Comparison of ENCODE assay signal across 8 mouse cellular contexts in genomic region chr17:87178596-87179590, GRCm38 (mm10).
DNase-seq lines count a peak whose midpoint lies in the region; ATAC-seq and TF ChIP-seq lines count a peak whose summit lies in the region.

No protein-coding gene starts in this region.

- peak; percentile 79 for DNase-seq in embryonic facial prominence, embryonic 14.5 days (ENCODE audit: low spot score)
- peak; percentile 88 for DNase-seq in heart, postnatal 0 days (ENCODE audit: low spot score)
- DNase-seq in retina, postnatal 7 days (ENCODE audit: low read depth, low spot score) = peak; percentile 65
- DNase-seq in liver, postnatal 0 days = no peak
- DNase-seq in urinary bladder, adult 18-20 months (ENCODE audit: low spot score in 2 of 2) = no peak
- DNase-seq in urinary bladder, adult 2 months (ENCODE audit: low spot score) = no peak

- no peaks in the 10 kb centered on the region for H3K27me3 ChIP-seq in midbrain, embryonic 12.5 days
- H3K27me3 ChIP-seq in midbrain, embryonic 16.5 days (ENCODE audit: control insufficient read depth, insufficient read depth, low read depth, low read length) = no peaks in the 10 kb centered on the region
- H3K27me3 ChIP-seq in embryonic facial prominence, embryonic 14.5 days (replicated peaks; ENCODE audit: control insufficient read depth, insufficient read depth, low read length) = no peaks in the 10 kb centered on the region
- no peaks in the 10 kb centered on the region for H3K27me3 ChIP-seq in heart, postnatal 0 days (ENCODE audit: control insufficient read depth, insufficient read depth, low read length)
- no peaks in the 10 kb centered on the region for H3K27me3 ChIP-seq in liver, postnatal 0 days (ENCODE audit: insufficient read depth, low read length)

- WGBS in midbrain, embryonic 12.5 days = 46% methylated on average over 16 of the region's 16 CpGs
- 35% methylated on average over 16 of the region's 16 CpGs for WGBS in midbrain, embryonic 16.5 days
- 38% methylated on average over 14 of the region's 16 CpGs for WGBS in embryonic facial prominence, embryonic 14.5 days
- 33% methylated on average over 16 of the region's 16 CpGs for WGBS in heart, postnatal 0 days
- 65% methylated on average over 16 of the region's 16 CpGs for WGBS in liver, postnatal 0 days (ENCODE audit: insufficient replicate concordance)

- H3K4me2 ChIP-seq in midbrain, embryonic 12.5 days (replicated peaks) = no peak overlapping the region
- no peak overlapping the region for H3K4me2 ChIP-seq in midbrain, embryonic 16.5 days (ENCODE audit: low read length)
- no peak overlapping the region for H3K4me2 ChIP-seq in embryonic facial prominence, embryonic 14.5 days (ENCODE audit: low read depth, low read length)
- H3K4me2 ChIP-seq in heart, postnatal 0 days (ENCODE audit: low read depth, low read length) = no peak overlapping the region
- no peak overlapping the region for H3K4me2 ChIP-seq in liver, postnatal 0 days (ENCODE audit: low read depth, low read length)

- ATAC-seq in midbrain, embryonic 12.5 days (ENCODE audit: low FRiP score, low read depth) = 0 out of 2 replicates have a peak, but pooled peaks have one; percentile 34
- no peak; the same call in 1 of the 2 replicates for ATAC-seq in midbrain, embryonic 16.5 days
- peak; percentile 70 for ATAC-seq in embryonic facial prominence, embryonic 14.5 days (ENCODE audit: low read depth)
- ATAC-seq in heart, postnatal 0 days (ENCODE audit: insufficient read depth, low read depth) = peak; percentile 84
- ATAC-seq in liver, postnatal 0 days = no peak

- no peak for TF ChIP-seq CTCF in heart, postnatal 0 days (IDR thresholded peaks at IDR 0.05; ENCODE audit: low read depth)
- TF ChIP-seq CTCF in liver, postnatal 0 days (IDR thresholded peaks at IDR 0.05; ENCODE audit: low read depth) = no peak

- H3K9ac ChIP-seq in midbrain, embryonic 12.5 days (replicated peaks) = no peak overlapping the region
- H3K9ac ChIP-seq in midbrain, embryonic 16.5 days (ENCODE audit: low read depth, low read length) = no peak overlapping the region
- no peak overlapping the region for H3K9ac ChIP-seq in embryonic facial prominence, embryonic 14.5 days (ENCODE audit: low read depth, low read length)
- no peak overlapping the region for H3K9ac ChIP-seq in heart, postnatal 0 days (replicated peaks; ENCODE audit: low read depth, low read length)
- no peak overlapping the region for H3K9ac ChIP-seq in liver, postnatal 0 days (replicated peaks)

- H3K27ac ChIP-seq in midbrain, embryonic 12.5 days (replicated peaks) = no peak overlapping the region
- no peak overlapping the region for H3K27ac ChIP-seq in midbrain, embryonic 16.5 days (ENCODE audit: low read length)
- H3K27ac ChIP-seq in embryonic facial prominence, embryonic 14.5 days (replicated peaks; ENCODE audit: low read depth, low read length) = no peak overlapping the region
- peak overlapping the region; percentile 63 for H3K27ac ChIP-seq in heart, postnatal 0 days (ENCODE audit: low read depth)
- H3K27ac ChIP-seq in liver, postnatal 0 days (ENCODE audit: low read depth) = no peak overlapping the region

- peaks cover 11% of the 10 kb centered on the region for H3K4me1 ChIP-seq in midbrain, embryonic 12.5 days
- 0 out of 2 replicates have a peak, but pooled peaks cover 3% of the 10 kb centered on the region for H3K4me1 ChIP-seq in midbrain, embryonic 16.5 days (ENCODE audit: control insufficient read depth, insufficient read depth, low read length)
- H3K4me1 ChIP-seq in embryonic facial prominence, embryonic 14.5 days (ENCODE audit: control insufficient read depth, insufficient read depth, low read length) = peaks cover 25% of the 10 kb centered on the region
- H3K4me1 ChIP-seq in heart, postnatal 0 days (ENCODE audit: control insufficient read depth, insufficient read depth) = peaks cover 31% of the 10 kb centered on the region
- 0 out of 2 replicates have a peak, but pooled peaks cover 3% of the 10 kb centered on the region for H3K4me1 ChIP-seq in liver, postnatal 0 days (ENCODE audit: insufficient read depth)

- H3K9me3 ChIP-seq in midbrain, embryonic 12.5 days = no peaks in the 10 kb centered on the region
- H3K9me3 ChIP-seq in midbrain, embryonic 16.5 days (replicated peaks; ENCODE audit: control insufficient read depth, low read length, poor library complexity, severe bottlenecking) = no peaks in the 10 kb centered on the region
- no peaks in the 10 kb centered on the region for H3K9me3 ChIP-seq in embryonic facial prominence, embryonic 14.5 days (ENCODE audit: control insufficient read depth, low read length)
- H3K9me3 ChIP-seq in heart, postnatal 0 days (replicated peaks; ENCODE audit: control insufficient read depth, low read length) = no peaks in the 10 kb centered on the region
- H3K9me3 ChIP-seq in liver, postnatal 0 days (ENCODE audit: low read length) = no peaks in the 10 kb centered on the region

- TF ChIP-seq EP300 in heart, postnatal 0 days (IDR thresholded peaks at IDR 0.05; ENCODE audit: low read depth) = no peak; the same call in 1 of the 2 replicates
- no peak for TF ChIP-seq EP300 in liver, postnatal 0 days (IDR thresholded peaks at IDR 0.05; ENCODE audit: low read depth)

- no peaks in the 10 kb centered on the region for H3K36me3 ChIP-seq in midbrain, embryonic 12.5 days
- H3K36me3 ChIP-seq in midbrain, embryonic 16.5 days (ENCODE audit: control insufficient read depth, insufficient read depth, low read length) = no peaks in the 10 kb centered on the region
- H3K36me3 ChIP-seq in embryonic facial prominence, embryonic 14.5 days (ENCODE audit: control insufficient read depth, insufficient read depth, low read length) = no peaks in the 10 kb centered on the region
- H3K36me3 ChIP-seq in heart, postnatal 0 days (replicated peaks; ENCODE audit: control insufficient read depth, insufficient read depth, low read length) = no peaks in the 10 kb centered on the region
- H3K36me3 ChIP-seq in liver, postnatal 0 days (replicated peaks; ENCODE audit: insufficient read depth, low read length) = no peaks in the 10 kb centered on the region

- no peak overlapping the region for H3K4me3 ChIP-seq in midbrain, embryonic 12.5 days
- H3K4me3 ChIP-seq in midbrain, embryonic 16.5 days (ENCODE audit: low read depth, low read length) = no peak overlapping the region
- H3K4me3 ChIP-seq in embryonic facial prominence, embryonic 14.5 days (ENCODE audit: low read depth, low read length) = no peak overlapping the region
- no peak overlapping the region for H3K4me3 ChIP-seq in heart, postnatal 0 days (ENCODE audit: low read depth, low read length)
- H3K4me3 ChIP-seq in liver, postnatal 0 days (ENCODE audit: low read depth, low read length) = no peak overlapping the region

Comparison
In these comparisons a context has a peak if more than half of its experiments do, and no peak if none do; other contexts are left out.
1. ATAC-seq: peak in midbrain, embryonic 12.5 days (single experiment), embryonic facial prominence, embryonic 14.5 days (single experiment) and heart, postnatal 0 days (single experiment); none in midbrain, embryonic 16.5 days (single experiment) and liver, postnatal 0 days (single experiment).
2. DNase-seq: peak in embryonic facial prominence, embryonic 14.5 days (single experiment), heart, postnatal 0 days (single experiment) and retina, postnatal 7 days (single experiment); none in liver, postnatal 0 days (single experiment), urinary bladder, adult 18-20 months (0 of 2) and urinary bladder, adult 2 months (single experiment).